Mouse (Mus musculus) lung, adult 2 months (tissue): ENCODE results near the gene Adamts18. TPM values are rescaled to one million over a fixed set of nuclear protein-coding genes. Genes with fewer than 3 reads are reported as not detected.
"Not testable (repeated sequence)": the region's sequence is repeated elsewhere in the genome, so short reads cannot be mapped to it uniquely, and the experiment has no call there.

Experiments
- DNase-seq: peaks from one replicate; pipeline ENCODE4 v3.0.0; 2022
- H3K4me1 ChIP-seq: fragments of 200-500 bp; 2 replicates; pipeline ENCODE4 v1.6.1; 2011; ENCODE audit warnings: low read length; ENCODE audit not compliant: control insufficient read depth, insufficient read depth
- H3K4me3 ChIP-seq: fragments of 200-500 bp; replicated peaks from 2 replicates; pipeline ENCODE3; 2011; ENCODE audit warnings: low read depth, mild to moderate bottlenecking, control low read depth, low read length; ENCODE audit errors: extremely low read depth
- CTCF ChIP-seq: fragments of 200-500 bp; IDR thresholded peaks from 2 replicates; pipeline ENCODE4 v1.5.1; 2011; ENCODE audit warnings: mild to moderate bottlenecking, low read length, control low read depth; ENCODE audit not compliant: insufficient read depth
- POLR2A ChIP-seq: fragments of 200-500 bp; IDR thresholded peaks from 2 replicates; pipeline ENCODE4 v1.6.1; 2011; ENCODE audit warnings: low read depth, mild to moderate bottlenecking, control low read depth, low read length, borderline replicate concordance; ENCODE audit errors: extremely low read depth
- WGBS: fragments of 180-500 bp; shearing (Covaris S2); methylation state at CpG from one replicate; pipeline ENCODE4 v1.1.7; 2018; 5-methylcytosine and 5-hydroxymethylcytosine counted together
- polyA plus RNA-seq: library from polyadenylated mRNA; depleted of rRNA; stranded (reverse); fragments of >200 nt; gene quantifications from 2 replicates; pipeline ENCODE4 v1.2.3, GENCODE M21; 2012

Gene Adamts18
- polyA plus RNA-seq, 1 experiment: not detected

- H3K4me3 ChIP-seq: no peak overlapping the region
- DNase-seq: no peak
- no peak for TF ChIP-seq POLR2A
- WGBS: 78% methylated on average over 12 of the region's 12 CpGs
- no peaks in the 10 kb centered on the region for H3K4me1 ChIP-seq
Observed at GRCm38 (mm10) chr8:113803830-113804611, 44.5 kb downstream of the Adamts18 start.

- H3K4me1 ChIP-seq: no peaks in the 10 kb centered on the region
- 78% methylated on average over 5 of the region's 5 CpGs for WGBS
- H3K4me3 ChIP-seq: no peak overlapping the region
- TF ChIP-seq POLR2A (no peak), CTCF (no peak)
- no peak for DNase-seq
Observed at GRCm38 (mm10) chr8:113801551-113801950, 47.0 kb downstream of the Adamts18 start.

GRCm38 (mm10) chr8:113800556-113800955 lies 48.0 kb downstream of the Adamts18 start:
- not testable (repeated sequence) for DNase-seq, H3K4me1 ChIP-seq, H3K4me3 ChIP-seq
- no CpG with 5 or more reads among the region's 5 CpGs for WGBS

- Histone ChIP-seq H3K4me1 (no peaks in the 10 kb centered on the region), H3K4me3 (no peak overlapping the region)
- WGBS: no CpG with 5 or more reads among the region's 5 CpGs
- DNase-seq: no peak
- no peak for TF ChIP-seq CTCF
- TF ChIP-seq POLR2A: no peak
Observed at GRCm38 (mm10) chr8:113799550-113799949, 49.0 kb downstream of the Adamts18 start.

GRCm38 (mm10) chr8:113791856-113792255 lies 56.7 kb downstream of the Adamts18 start:
- TF ChIP-seq POLR2A (no peak), CTCF (no peak)
- DNase-seq: peak; percentile 5
- no CpG with 5 or more reads among the region's 13 CpGs for WGBS
- Histone ChIP-seq H3K4me1 (no peaks in the 10 kb centered on the region), H3K4me3 (no peak overlapping the region)

- no CpG with 5 or more reads among the region's 3 CpGs for WGBS
- H3K4me3 ChIP-seq: no peak overlapping the region
- TF ChIP-seq CTCF: no peak
- no peak for TF ChIP-seq POLR2A
- H3K4me1 ChIP-seq: no peaks in the 10 kb centered on the region
- no peak for DNase-seq
Observed at GRCm38 (mm10) chr8:113791061-113791460, 57.5 kb downstream of the Adamts18 start.

- no peak for DNase-seq
Observed at GRCm38 (mm10) chr8:113783711-113784110, 64.8 kb downstream of the Adamts18 start.

GRCm38 (mm10) chr8:113781554-113781953 lies 67.0 kb downstream of the Adamts18 start:
- Histone ChIP-seq H3K4me3 (no peak overlapping the region), H3K4me1 (no peaks in the 10 kb centered on the region)
- TF ChIP-seq POLR2A (no peak), CTCF (no peak)
- WGBS: 51% methylated on average over 2 of the region's 2 CpGs
- DNase-seq: no peak

More at GRCm38 (mm10) chr8:113783711-113784110, 64.8 kb downstream of the Adamts18 start:
- TF ChIP-seq POLR2A (no peak), CTCF (no peak)
- no CpG with 5 or more reads among the region's 3 CpGs for WGBS
- no peak overlapping the region for H3K4me3 ChIP-seq
- no peaks in the 10 kb centered on the region for H3K4me1 ChIP-seq

- WGBS: 85% methylated on average over 6 of the region's 6 CpGs
- no peak overlapping the region for H3K4me3 ChIP-seq
- no peak for TF ChIP-seq POLR2A
- no peak for TF ChIP-seq CTCF
- H3K4me1 ChIP-seq: no peaks in the 10 kb centered on the region
- DNase-seq: no peak
Observed at GRCm38 (mm10) chr8:113775361-113775760, 73.2 kb downstream of the Adamts18 start.

- DNase-seq: no peak
- Histone ChIP-seq H3K4me3 (no peak overlapping the region), H3K4me1 (no peaks in the 10 kb centered on the region)
- no peak for TF ChIP-seq POLR2A
- 62% methylated on average over 8 of the region's 8 CpGs for WGBS
Observed at GRCm38 (mm10) chr8:113768861-113769410, 79.6 kb downstream of the Adamts18 start.

- WGBS: 87% methylated on average over 4 of the region's 4 CpGs
- no peaks in the 10 kb centered on the region for H3K4me1 ChIP-seq
Observed at GRCm38 (mm10) chr8:113765121-113765520, 83.4 kb downstream of the Adamts18 start.

More at GRCm38 (mm10) chr8:113765121-113765520, 83.4 kb downstream of the Adamts18 start:
- DNase-seq: no peak
- H3K4me3 ChIP-seq: no peak overlapping the region
- TF ChIP-seq CTCF (no peak), POLR2A (no peak)
